Mouse (Mus musculus) brain, embryonic 14.5 days (tissue): ENCODE results near the gene Hoxc4.

Experiments used
- CTCF ChIP-seq: fragments of 200-500 bp; IDR thresholded peaks from 2 replicates; pipeline ENCODE4 v1.5.1; 2012; ENCODE audit warnings: inconsistent platforms, mild to moderate bottlenecking, moderate library complexity, borderline replicate concordance; ENCODE audit not compliant: insufficient read depth, insufficient read length; ENCODE audit errors: extremely low read depth
- POLR2A ChIP-seq: fragments of 200-500 bp; IDR thresholded peaks from 2 replicates; pipeline ENCODE4 v1.6.1; 2012; ENCODE audit warnings: mild to moderate bottlenecking, inconsistent platforms, borderline replicate concordance; ENCODE audit not compliant: poor library complexity, insufficient read depth, insufficient read length, severe bottlenecking; ENCODE audit errors: extremely low read depth

DNA sequence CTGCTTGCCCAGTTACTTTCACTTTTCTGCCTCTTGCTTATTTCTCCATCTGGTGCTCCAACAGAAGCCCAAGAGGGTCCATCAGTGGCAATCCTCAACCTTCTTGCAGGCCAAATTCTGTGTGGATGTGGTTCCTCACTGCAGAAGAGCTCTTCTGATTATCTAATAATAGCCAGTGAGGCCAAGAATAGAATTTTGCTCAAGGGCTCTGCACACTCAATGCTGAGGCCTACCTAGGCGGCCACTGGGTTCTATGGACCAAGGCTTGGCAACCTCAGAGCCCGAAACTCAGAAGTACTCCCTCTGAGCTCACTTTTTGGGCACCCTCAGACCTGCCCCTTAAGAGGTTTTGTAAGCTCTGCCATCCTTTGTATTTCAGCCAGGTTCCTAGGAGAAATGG is 17.4 kb upstream of the Hoxc4 start:
- TF ChIP-seq CTCF (no peak), POLR2A (no peak)
